Mouse (Mus musculus): ENCODE measurements around the gene Bptf. TPM values are rescaled to one million over a fixed set of nuclear protein-coding genes. Genes with fewer than 3 reads are reported as not detected.
A peak's percentile ranks its signal among the peaks of the same experiment; 100 is the strongest.

Gene Bptf
- total RNA-seq, 2 experiments from 2014 or later: 27.1 to 31.8 TPM

DNA sequence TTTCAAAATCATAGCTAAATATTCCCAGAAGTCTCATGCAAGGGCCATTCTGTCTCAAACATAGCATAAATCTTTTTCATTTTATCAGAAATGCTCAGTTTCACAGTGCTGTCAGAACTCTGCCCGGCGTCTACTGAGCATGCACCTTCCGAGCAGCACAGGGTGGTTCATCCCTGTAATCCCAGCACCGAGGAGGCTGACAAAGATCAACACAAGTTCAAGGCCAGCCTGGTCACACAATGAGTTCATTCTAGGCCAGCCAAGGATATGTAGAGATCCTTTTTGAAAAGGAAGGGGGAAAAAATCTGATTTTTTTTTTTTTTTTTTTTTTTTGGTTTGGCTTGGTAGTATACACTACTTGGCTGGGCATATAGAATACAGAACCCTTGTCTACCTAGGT is 6.9 kb downstream of the Bptf start:
- DNase-seq (ENCODE audit: low spot score): no peak
- intact Hi-C loops (cut with DNase I): no loop called here

DNA sequence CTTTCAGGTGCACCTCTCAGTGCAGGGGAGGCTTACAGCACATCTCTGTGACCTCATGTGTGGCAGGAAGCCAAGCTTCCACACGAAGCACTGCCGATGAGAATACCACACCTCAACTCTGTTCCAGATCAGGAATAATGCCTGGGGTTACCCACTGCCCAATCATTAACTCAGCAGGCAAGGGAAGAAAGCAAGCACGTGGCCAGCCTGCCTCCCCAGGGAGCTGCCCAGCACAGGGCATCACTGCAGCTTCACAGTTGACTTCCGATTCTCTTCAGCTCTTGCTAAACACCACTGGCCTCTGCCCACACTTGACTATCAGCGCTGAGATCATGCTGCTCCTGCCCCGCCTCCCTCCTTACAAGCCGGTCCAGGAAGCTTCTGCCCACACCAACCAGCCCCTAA is 7.6 kb downstream of the Bptf start:
- DNase-seq (ENCODE audit: low spot score): peak; percentile 3
- intact Hi-C loops (cut with DNase I): no loop called here

DNA sequence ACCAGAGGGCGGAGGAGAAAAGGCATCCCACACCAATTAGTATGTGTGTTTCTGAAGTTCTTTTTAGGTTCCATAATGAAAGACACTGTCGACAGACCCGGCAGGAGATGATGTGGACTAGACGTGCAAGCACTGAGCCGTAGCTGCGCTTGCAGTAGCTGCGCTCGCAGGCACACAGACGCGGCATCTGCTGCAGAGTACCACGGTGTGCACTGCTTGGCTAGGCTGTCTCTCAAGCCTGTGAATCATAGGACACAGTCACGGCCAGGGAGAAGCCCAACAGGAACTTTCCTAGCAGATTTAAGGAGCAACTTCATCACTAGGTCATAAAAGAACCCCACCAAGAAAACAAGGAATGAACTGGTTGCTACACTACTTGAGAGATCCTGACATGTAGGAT is 14.1 kb downstream of the Bptf start:
- no peak for DNase-seq (ENCODE audit: low spot score)
- intact Hi-C loops (cut with DNase I): no loop called here

DNA sequence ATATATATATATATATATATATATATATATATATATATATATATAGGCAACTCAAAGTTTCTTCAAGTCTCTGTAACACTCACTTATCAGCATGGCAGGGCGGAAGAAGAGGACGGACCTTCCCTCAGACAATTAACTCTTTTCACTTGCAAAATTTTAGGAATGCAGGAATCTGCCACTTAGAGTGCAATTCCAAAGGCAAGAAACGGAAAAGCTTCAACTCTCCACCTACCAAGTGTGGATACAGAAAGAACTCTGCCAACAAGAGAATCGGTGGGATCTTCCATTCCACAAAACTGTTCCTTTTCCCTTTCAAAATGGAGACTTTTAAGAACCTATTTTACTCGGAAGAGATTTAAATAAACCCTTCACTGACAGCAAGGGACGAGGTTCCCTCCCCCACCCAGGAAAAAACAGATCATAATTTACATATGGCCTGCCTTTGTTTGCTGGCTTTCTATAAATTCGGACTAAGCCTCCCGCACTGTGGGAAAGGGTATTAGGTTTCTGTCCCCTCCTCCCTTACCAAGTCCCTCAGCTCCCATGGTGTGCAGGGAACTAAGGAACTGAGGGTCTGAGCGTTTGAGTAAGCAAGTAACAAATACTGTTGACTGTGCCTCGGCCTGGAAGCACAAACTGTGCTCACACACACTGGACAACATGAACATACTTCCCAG is 17.9 kb downstream of the Bptf start:
- intact Hi-C loops (cut with DNase I): no loop called here
- DNase-seq (ENCODE audit: low spot score): no peak

DNA sequence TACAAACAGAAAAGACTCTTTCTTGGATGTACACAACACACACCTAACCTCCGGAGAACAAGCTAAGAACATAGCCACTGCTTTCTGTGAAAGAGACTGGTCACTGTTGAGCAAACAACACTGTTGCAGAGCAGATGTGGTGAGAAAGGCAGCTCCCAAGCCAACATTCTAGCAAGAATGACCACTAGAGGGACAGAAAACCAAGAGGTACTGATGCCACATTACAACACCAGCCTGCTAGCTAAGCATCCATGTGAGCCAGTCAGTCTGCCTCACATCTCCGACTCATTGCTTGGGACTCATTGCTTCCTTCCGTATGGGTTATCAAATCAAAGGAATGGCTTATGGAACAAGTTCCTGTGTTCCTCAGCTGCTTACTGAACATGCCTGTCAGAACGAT is 18.8 kb downstream of the Bptf start:
- intact Hi-C loops (cut with DNase I): no loop called here
- DNase-seq (ENCODE audit: low spot score): no peak

DNA sequence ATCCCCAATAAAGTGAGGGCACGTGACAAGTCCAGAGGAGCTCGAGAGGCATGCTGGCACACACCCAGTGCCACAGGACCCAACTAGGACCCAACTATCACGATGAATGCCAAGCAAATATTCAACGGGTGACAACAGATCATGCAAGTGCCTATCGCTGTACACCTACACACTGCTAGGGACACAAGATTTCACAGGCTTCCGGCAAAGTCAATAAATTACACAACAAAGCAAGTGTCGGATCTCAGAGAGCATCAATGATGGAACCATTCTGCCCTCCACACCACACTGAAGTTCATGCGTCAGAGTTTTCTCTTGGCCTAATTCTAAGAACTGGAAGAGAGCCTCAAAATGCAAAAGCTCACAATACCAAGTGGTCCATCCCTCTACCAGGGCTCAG is 22.3 kb downstream of the Bptf start:
- intact Hi-C loops (cut with DNase I): no loop called here
- DNase-seq (ENCODE audit: low spot score): no peak

DNA sequence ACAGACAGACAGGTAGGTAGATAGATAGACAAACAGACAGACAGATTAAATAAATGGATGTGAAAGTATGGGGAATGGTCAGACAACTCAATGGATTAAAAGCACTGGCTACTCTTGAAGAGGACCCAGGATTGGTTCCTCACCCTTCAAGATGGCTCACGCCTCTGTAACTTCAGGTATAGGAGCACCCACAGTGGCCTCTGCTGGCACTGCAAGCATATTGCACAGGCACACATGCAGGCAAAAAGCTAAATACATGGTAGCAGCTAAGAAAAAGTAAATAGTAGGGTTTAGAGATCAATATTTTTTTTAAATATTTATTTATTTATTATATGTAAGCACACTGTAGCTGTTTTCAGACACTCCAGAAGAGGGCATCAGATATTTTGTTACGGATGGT is 23.0 kb downstream of the Bptf start:
- no peak for DNase-seq (ENCODE audit: low spot score)
- intact Hi-C loops (cut with DNase I): no loop called here

DNA sequence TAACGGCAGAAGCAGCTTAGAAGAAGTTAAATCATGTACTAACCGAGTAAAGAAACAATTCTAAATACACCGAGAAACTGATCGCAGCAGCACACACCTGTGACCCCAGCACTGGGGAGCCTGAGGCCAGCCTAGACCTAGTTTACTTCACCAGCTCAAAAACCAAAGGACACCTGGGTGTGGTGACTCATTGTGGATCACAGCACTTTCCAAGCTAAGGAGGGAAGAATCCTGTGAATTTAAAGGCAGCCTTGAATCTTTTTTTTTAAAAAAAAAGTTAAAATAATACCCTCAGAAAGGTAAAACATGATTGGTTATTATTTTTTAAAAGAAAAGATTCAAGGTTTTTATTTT is 24.2 kb downstream of the Bptf start:
- DNase-seq (ENCODE audit: low spot score): no peak
- intact Hi-C loops (cut with DNase I): no loop called here

DNA sequence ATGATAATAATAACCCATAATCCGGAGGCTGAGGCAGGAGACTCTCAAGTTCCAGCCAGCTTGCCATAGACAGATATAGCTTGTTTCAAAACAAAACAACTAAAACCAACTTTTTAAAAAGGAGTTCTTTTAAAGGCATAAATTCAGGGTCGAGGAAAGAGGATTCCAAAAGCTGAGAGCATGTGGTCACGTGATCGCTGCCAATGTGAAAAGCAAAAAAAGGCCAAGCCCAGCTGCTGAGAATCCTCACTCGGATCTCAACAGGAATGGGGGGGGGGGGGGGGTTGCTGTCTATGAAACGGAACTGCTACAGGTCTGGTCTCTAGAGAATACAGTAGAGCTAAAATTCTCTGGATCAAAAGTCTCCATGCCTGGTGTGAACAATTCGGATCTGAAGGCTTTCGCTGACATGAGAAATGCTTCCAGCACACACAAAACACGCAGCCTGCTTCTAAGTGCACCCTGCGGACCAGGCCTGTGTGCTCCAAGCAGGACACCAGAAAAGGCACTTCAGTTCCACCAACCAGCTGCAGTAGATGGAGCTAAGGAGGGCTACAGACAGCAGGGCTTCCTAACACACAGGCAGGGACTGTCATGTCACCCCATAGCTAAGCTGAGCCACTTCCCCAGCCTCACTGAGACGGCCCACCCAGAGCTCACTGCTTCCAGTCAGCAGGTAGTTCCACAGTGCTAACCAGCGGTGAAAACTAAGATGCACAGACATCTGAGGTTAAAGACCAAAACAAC is 24.8 kb downstream of the Bptf start:
- DNase-seq (ENCODE audit: low spot score): no peak
- intact Hi-C loops (cut with DNase I): no loop called here

DNA sequence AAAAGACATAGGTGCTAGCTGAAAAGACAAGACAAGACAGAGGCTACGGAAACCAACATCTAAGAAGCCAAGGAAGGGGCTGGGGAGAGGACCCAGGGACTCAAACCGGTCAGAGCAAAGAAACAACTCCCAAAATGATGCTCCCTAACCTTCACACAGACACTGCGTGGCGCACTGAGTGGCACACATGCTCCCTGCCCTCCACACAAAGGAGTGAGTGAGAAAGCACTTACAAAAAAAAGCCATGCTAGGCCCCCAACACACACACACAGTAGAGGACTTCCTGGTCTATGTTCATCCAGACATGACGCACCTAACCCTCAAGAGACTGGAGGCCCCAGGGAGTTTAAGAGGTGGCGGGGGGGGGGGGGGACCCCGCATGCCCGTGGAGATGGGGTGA is 25.5 kb downstream of the Bptf start:
- intact Hi-C loops (cut with DNase I): no loop called here

DNA sequence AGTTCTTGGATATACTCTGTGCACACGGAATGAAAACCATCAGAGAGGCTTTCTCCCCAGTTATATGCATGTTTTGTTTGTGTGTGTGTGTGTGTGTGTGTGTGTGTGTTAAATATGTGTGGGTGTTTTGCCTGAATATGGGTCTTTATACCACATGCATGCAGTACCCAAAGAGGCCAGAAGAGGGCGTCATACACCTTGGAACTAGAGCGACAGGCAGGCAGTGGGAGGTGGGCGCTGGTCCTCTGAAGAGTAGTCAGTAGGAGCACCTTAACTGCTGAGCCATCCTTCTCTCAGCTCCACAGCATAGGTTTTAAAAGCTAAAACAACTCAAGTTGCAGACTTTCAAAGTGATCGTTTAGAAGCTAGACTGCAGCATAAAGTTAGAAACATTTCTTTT is 26.7 kb downstream of the Bptf start:
- DNase-seq (ENCODE audit: low spot score): peak; percentile 26
- intact Hi-C loops (cut with DNase I): no loop called here

More for the DNA sequence above, 25.5 kb downstream of the Bptf start:
- no peak for DNase-seq (ENCODE audit: low spot score)

DNA sequence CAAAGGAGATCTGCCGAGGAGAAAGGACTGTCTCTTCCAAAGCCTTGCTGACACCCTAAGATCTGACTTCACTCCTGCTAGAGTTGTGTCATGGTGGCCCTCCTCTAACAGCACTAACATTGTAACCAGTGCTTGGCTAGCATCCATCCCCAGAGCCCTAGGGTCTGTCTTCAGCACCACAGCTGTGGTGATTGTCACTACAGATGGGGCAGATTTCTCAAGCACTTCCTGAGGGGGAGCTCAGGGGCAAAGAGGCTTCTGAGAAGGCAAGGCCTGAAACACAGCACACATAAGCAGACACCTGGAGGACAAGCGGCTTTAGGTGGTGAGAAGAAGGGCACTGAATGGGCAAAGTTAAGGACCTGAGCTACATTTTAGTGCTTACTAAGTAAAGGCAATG is 28.2 kb downstream of the Bptf start:
- DNase-seq (ENCODE audit: low spot score): no peak
- intact Hi-C loops (cut with DNase I): loop anchor here (5.0 kb wide), 1 partner anchor 34 kb away; no protein-coding TSS in a partner anchor

DNA sequence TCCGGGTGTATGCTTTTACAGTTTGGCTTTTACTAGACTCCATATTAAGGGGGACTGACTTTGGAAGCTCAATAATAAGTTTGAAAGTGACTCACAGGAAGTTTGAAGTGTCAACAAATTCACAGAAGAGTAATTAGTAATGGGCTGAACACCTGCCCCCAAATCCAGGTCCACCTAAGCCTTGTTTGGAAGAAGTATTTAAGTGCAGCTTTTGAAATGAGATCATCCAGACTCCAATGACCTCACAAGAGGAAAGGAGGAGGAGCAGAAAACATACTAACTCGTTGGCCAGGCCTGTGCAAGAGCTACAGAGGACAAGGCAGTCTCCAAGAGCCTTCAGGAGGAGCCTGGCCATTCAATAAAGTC is 28.7 kb downstream of the Bptf start:
- intact Hi-C loops (cut with DNase I): loop anchor here (5.0 kb wide), 1 partner anchor 34 kb away; no protein-coding TSS in a partner anchor
- DNase-seq (ENCODE audit: low spot score): no peak

DNA sequence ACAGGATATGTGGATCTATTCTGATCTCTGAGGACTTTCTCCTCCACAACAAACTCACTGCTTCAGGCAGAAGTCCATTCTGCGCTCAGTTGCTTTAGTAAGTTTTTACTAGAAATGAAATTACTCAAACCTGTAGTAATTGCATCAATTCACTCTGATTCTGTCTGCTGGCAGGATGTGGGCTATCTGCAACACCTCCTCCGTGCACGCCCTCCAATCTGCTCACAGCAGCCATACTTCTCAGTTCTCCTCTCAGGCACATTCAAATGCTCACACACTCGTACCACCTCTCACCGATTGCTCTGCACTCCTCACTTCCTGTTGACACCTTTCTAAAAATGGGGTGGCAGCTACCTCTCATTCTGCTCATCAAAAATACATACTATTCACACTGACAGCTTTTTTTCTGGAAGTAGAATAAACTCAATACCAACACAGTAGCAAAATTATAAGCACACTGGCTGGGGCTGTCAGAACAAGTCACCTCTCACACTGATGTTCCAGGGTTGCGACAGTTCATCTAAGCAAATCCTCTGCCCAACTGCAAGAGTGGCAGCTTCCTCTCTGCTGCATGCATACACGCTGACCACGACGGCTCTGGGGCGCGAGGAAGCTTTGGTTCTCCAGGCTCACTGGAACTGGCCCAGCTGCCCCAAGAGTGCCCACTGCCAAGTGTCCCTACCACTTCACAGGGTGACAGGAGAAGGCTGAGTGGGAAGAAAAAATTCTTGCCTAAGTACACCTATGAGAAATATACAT is 29.3 kb downstream of the Bptf start:
- intact Hi-C loops (cut with DNase I): loop anchor here (5.0 kb wide), 1 partner anchor 35 kb away; no protein-coding TSS in a partner anchor

DNA sequence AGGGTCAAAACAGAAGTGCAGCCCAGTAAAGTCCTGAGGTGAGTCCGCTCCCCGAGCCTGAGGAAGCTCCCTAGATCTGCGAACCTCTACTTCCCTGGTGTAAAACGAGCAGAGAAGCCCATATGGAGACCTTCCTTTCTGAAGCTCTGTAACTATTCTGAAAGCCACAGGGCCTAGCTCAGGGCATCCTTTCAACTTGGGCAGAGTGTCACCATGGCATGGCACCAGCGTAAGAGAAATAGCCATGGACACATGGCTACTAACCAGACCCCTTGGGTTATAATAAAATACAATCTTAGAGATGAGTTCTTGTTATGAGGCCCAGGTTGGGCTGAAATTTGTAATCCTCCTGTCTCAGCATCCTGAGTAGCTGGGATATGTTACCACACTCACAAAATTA is 35.0 kb downstream of the Bptf start:
- DNase-seq (ENCODE audit: low spot score): no peak
- intact Hi-C loops (cut with DNase I): no loop called here

More for the DNA sequence above, 29.3 kb downstream of the Bptf start:
- DNase-seq (ENCODE audit: low spot score): no peak

DNA sequence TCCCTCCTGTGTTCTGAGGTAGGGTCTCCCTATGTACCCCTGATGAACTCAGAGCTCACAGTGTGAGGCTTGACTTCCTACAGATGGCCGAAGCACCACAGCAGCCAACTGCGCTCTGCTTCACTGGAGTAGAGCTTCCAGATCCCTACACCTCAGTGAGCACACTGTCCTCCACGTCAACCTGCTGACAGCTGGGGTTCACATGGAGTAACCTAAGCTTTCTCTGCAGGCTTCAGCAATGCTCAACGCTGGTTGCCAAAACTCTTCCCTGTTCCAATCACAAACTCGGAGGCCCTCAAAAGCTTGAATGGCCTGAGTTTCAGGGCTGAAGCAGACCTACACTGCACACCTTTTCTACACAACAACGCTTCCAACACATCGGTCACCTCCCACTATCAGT is 38.1 kb downstream of the Bptf start:
- intact Hi-C loops (cut with DNase I): no loop called here
- no peak for DNase-seq (ENCODE audit: low spot score)

DNA sequence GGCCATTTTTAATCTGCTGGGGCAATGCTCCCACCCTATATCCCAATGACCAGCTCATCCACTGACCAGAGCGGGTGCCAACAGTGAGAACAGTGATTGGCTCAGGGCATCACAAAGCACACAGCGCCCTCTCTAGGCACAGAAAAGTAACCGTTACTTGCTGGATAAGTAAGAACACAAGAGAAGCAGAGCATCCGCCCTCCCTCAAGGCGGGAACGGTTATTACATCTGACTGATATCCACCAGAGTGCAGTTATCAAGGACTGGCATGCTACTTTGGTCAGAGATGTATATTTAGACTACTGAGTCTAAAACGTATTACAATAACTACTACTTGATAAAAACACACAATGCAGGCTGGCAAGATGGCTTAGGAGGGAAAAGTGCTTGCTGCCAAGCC is 39.3 kb downstream of the Bptf start:
- intact Hi-C loops (cut with DNase I): no loop called here

DNA sequence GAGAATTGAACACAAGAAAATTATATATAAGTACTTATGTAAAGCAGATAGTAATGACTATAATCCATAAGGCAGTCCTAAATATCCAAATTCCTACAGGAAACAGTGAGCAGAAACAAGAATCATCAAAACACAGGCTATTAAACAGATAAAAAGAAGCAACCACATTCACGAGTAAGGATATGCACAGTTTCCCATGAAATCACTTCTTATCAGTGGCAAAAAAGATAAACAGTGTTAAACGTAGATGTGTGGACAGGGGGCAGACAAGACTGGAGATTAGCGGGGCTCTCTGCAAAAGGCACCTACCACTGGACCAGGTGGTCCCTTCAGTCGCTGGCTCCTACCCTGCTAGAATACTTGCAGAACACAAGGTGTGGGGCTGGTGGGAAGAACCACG is 46.1 kb downstream of the Bptf start:
- no peak for DNase-seq (ENCODE audit: low spot score)

More for the DNA sequence above, 39.3 kb downstream of the Bptf start:
- DNase-seq (ENCODE audit: low spot score): no peak

DNA sequence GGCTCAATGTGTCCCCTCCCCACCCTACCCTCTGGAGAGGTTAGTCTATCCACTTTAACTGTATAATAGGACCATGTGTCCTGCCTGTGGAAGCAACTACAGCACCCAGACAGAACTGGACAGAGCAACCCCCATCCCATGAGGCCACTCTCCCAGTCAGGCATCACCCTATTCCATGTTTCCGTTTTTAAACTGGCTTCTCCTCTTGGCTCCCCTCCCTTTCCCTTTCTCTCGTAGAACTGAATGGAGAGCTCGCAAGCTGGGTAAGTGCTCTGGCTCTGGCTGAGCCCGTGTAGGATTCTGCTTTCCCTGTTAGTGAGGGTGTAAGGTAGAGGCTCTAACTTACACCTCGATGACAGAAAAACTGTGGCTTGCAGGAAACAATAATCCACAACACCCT is 48.4 kb downstream of the Bptf start:
- DNase-seq (ENCODE audit: low spot score): no peak
- intact Hi-C loops (cut with DNase I): no loop called here

More for the DNA sequence above, 46.1 kb downstream of the Bptf start:
- intact Hi-C loops (cut with DNase I): no loop called here

DNA sequence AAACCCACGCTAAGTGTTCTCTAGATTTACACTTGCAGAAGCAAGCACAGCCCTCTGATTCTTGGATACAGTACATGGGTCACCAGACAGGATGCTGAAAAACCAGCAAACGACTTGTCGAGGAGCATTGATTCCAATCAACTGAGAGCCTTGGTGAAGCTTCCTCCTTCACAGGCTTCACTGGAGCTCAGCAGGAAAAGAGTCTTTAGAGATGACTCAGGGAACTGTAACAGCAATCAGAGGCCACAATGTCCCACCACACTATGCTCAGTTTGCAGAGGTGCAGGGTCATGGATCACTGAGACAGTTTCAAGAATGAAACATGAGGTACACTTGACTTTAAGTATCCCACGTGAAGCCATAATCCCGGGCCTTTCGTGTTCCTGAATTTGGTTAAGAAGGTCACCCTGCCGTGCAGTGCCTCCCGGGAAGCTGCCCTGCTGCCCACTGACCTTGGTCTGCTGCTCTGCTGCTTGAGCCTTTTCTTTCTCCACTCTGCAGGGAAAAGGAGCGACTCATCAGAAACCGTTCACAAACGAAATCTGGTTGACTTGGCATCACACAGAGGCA is 66.6 kb downstream of the Bptf start:
- DNase-seq (ENCODE audit: low spot score): no peak
- intact Hi-C loops (cut with DNase I): no loop called here

DNA sequence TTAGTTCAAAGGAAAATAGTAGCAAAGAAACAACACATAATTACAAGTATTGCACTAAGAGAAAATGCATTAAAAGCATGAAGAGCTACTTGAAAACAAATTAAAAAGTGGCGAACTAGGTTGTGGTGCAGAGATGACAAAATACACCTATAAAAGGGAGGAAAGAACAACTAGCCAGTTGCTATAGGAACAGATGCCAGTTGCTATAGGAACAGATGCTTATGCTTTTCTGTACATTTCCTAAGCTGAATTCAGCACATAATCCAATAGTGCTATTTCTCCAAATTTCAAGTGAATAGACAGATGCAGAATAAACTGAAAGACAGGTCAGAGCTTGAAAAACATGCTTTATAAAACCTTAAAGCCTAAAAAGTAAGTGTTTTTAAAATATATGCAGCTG is 67.3 kb downstream of the Bptf start:
- DNase-seq (ENCODE audit: low spot score): no peak
- intact Hi-C loops (cut with DNase I): no loop called here
